Mouse (Mus musculus) layer of hippocampus, adult 2 months (tissue): Measurements from ENCODE around the gene Zfp949. TPM values are rescaled to one million over a fixed set of nuclear protein-coding genes. Genes with fewer than 3 reads are reported as not detected.
"Not testable (repeated sequence)": the region's sequence is repeated elsewhere in the genome, so short reads cannot be mapped to it uniquely, and the experiment has no call there.

Source experiments
- DNase-seq, 2 experiments: peaks; one replicate each; pipeline ENCODE4 v3.0.0; 2022; ENCODE audit warnings: low spot score in 2 of 2
- H3K27ac ChIP-seq: fragments of 200-600 bp; 2 replicates; pipeline ENCODE4 v1.8.1; 2022
- H3K4me3 ChIP-seq: fragments of 200-600 bp; 2 replicates; pipeline ENCODE4 v1.8.1; 2022; ENCODE audit warnings: mild to moderate bottlenecking
- CTCF ChIP-seq: fragments of 200-600 bp; conservative IDR thresholded peaks from 2 replicates; pipeline ENCODE4 v1.8.1; 2022; ENCODE audit warnings: antibody characterized with exemption, mild to moderate bottlenecking, moderate library complexity
- total RNA-seq, 2 experiments: library from RNA; stranded (reverse); gene quantifications; 2 replicates each; pipeline ENCODE4 v1.2.3; 2021

Gene Zfp949
- total RNA-seq, 2 experiments from 2014 or later, result 21.8 to 25.0 TPM

GRCm38 (mm10) chr9:88548614-88548945 lies 760 bp downstream of the Zfp949 start:
- H3K27ac ChIP-seq, result peak overlapping the region; percentile 97
- peak overlapping the region; percentile 97 for H3K4me3 ChIP-seq
- no peak for TF ChIP-seq CTCF
- no peak for DNase-seq

- Histone ChIP-seq H3K27ac (no peak overlapping the region), H3K4me3 (no peak overlapping the region)
- no peak for TF ChIP-seq CTCF
- DNase-seq, result no peak
These were observed 5.3 kb downstream of the Zfp949 start for GRCm38 (mm10) chr9:88553071-88553470.

GRCm38 (mm10) chr9:88558146-88558545 lies 10.3 kb downstream of the Zfp949 start:
- no peak overlapping the region for H3K4me3 ChIP-seq
- no peak for TF ChIP-seq CTCF
- no peak for DNase-seq

GRCm38 (mm10) chr9:88561476-88561875 lies 13.7 kb downstream of the Zfp949 start:
- DNase-seq, H3K27ac ChIP-seq, H3K4me3 ChIP-seq: not testable (repeated sequence)
- peak; percentile 64 for TF ChIP-seq CTCF

More at GRCm38 (mm10) chr9:88558146-88558545, 10.3 kb downstream of the Zfp949 start:
- H3K27ac ChIP-seq, result no peak overlapping the region

- not testable (repeated sequence) for DNase-seq, H3K27ac ChIP-seq, H3K4me3 ChIP-seq
These were observed 22.7 kb downstream of the Zfp949 start for GRCm38 (mm10) chr9:88570471-88570870.

GRCm38 (mm10) chr9:88580591-88580990 lies 32.8 kb downstream of the Zfp949 start, which contains the start of gene Trim43a:
Gene Trim43a, plus strand, starts transcription at chr9:88580891.
- not testable (repeated sequence) for H3K4me3 ChIP-seq, DNase-seq, H3K27ac ChIP-seq

GRCm38 (mm10) chr9:88593708-88594107 lies 45.9 kb downstream of the Zfp949 start:
- not testable (repeated sequence) for DNase-seq

GRCm38 (mm10) chr9:88599206-88600162 lies 51.7 kb downstream of the Zfp949 start:
- peak overlapping the region; percentile 58 for H3K4me3 ChIP-seq
- H3K27ac ChIP-seq, result not testable (repeated sequence)
- peak; percentile 97 to 100 for DNase-seq

More at GRCm38 (mm10) chr9:88593708-88594107, 45.9 kb downstream of the Zfp949 start:
- H3K27ac ChIP-seq, H3K4me3 ChIP-seq: not testable (repeated sequence)

Other genes with a start within 250 kb of the Zfp949 start
- 1 to 10 TPM; 3.4 to 4.0 TPM for gene Nt5e, start 220.8 kb upstream of the Zfp949 start, total RNA-seq
- gene Snx14, start 109.1 kb upstream of the Zfp949 start, total RNA-seq, result 10 to 100 TPM; 47.9 to 48.3 TPM
- gene Gm20537, start 91.4 kb upstream of the Zfp949 start, total RNA-seq, result not detected
- 10 to 100 TPM; 62.7 to 64.7 TPM for gene Syncrip, start 65.4 kb upstream of the Zfp949 start, total RNA-seq
- gene Trim43a, start 32.9 kb downstream of the Zfp949 start, total RNA-seq, result 1 to 10 TPM; 1.3 to 1.6 TPM
- 10 to 100 TPM; 31.7 to 39.1 TPM for gene Mthfsl, start 172.3 kb downstream of the Zfp949 start, total RNA-seq
- not detected for gene Bcl2a1d, start 183.9 kb downstream of the Zfp949 start, total RNA-seq